Mouse (Mus musculus) heart, adult 2 months (tissue): ENCODE measurements around the gene Casp2.

ENCODE experiments used
- CTCF ChIP-seq: fragments of 200-600 bp; IDR thresholded peaks from 2 replicates; pipeline ENCODE4 v1.8.1; 2022; ENCODE audit warnings: antibody characterized with exemption, mild to moderate bottlenecking, moderate library complexity
- EP300 ChIP-seq: fragments of 200-500 bp; IDR thresholded peaks from 2 replicates; pipeline ENCODE4 v1.6.1; 2011; ENCODE audit warnings: low read depth, low read length, control low read depth; ENCODE audit not compliant: insufficient read depth
- POLR2A ChIP-seq: fragments of 200-500 bp; IDR thresholded peaks from 2 replicates; pipeline ENCODE4 v1.6.1; 2011; ENCODE audit warnings: mild to moderate bottlenecking, low read depth, low read length, control low read depth; ENCODE audit not compliant: insufficient read depth

DNA sequence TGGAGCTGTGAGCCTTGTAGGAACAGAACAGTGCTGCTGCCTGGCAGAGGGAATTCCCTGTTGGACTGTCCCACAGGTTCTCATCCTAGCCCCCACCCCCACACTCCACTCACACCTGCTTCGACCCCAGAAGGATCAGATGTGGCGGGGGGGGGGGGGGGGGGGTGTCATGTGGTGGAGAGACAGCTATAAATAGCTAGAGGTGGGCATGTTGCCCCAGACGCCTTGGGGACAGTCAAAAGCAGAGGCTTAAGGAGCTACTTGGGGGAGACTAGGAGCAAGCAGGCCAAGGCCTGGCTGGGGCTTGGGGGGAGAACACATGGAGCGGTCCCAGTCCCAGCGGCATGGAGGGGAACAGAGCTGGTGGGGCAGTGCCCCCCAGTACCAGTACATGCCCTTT, 21.7 kb downstream of the Casp2 start, which contains the start of gene Clcn1:
- no peak for TF ChIP-seq CTCF
- no peak; the same call in 1 of the 2 replicates for TF ChIP-seq POLR2A
- TF ChIP-seq EP300, result no peak
